Comparison of ENCODE assay signal across 8 mouse cellular contexts in the genomic region with DNA sequence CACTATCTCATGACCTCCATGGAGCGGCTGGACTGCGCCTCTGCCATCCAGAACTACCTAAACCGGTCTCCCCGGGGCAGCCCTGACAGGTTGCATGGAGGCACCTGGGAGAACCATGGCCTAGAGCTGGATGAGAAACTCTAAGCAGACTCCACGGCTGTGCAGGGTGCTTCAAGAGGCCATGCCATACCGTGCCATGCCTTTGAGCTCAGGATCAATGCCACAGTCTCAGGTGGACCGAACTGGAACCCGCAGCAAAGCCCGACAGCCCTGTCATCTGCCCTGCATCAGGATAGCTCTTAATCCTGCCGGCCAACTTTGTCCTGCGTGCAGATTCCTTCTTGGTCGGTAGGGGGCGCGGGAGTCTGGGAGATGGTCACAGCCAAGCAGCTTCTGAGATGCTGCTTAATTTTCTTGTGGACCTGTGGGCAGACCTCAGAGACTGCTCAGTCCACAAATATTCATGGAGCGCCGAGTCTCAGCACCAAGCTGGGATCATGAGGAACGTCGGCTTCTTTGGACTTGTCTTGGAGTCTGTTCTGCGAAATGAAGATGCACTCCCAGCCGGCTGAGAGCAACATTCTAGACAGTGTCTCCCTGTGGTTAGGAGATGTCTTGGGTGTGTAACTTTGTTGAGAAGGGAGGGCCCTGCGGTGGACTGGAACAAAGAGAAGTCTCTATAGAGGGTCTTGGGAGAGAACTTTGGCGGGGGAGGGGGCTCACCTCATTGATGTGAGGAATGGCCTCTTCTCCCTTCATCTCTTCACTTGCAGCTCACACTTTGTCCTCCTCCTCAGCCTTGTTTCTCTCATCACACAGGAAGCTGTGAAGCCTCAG. TPM values are rescaled to one million over a fixed set of nuclear protein-coding genes. Genes with fewer than 3 reads are reported as not detected.
DNase-seq lines count a peak whose midpoint lies in the region; ATAC-seq and TF ChIP-seq lines count a peak whose summit lies in the region.

No protein-coding gene starts in this region.

- TF ChIP-seq CTCF in heart, postnatal 0 days (IDR thresholded peaks at IDR 0.05; ENCODE audit: low read depth) = peak; percentile 94

- H3K4me3 ChIP-seq in forebrain, embryonic 12.5 days (replicated peaks) = no peak overlapping the region
- H3K4me3 ChIP-seq in heart, postnatal 0 days (ENCODE audit: low read depth, low read length) = peak overlapping the region; percentile 28
- H3K4me3 ChIP-seq in liver, embryonic 15.5 days (replicated peaks) = peak overlapping the region; percentile 52
- peak overlapping the region; percentile 22; the same call in 1 of the 2 replicates for H3K4me3 ChIP-seq in neural tube, embryonic 13.5 days

- H3K27ac ChIP-seq in forebrain, embryonic 12.5 days = no peak overlapping the region
- no peak overlapping the region for H3K27ac ChIP-seq in heart, postnatal 0 days (ENCODE audit: low read depth)
- H3K27ac ChIP-seq in liver, embryonic 15.5 days (replicated peaks) = peak overlapping the region; percentile 85
- H3K27ac ChIP-seq in neural tube, embryonic 13.5 days (replicated peaks) = no peak overlapping the region

- TF ChIP-seq EP300 in heart, postnatal 0 days (IDR thresholded peaks at IDR 0.05; ENCODE audit: low read depth) = no peak

- DNase-seq in CD8-positive naive resting alpha-beta T cell, adult 2 months (ENCODE audit: low read depth in 2 of 2, low spot score in 2 of 2) = peak; percentile 68 to 85
- peak; percentile 61 for DNase-seq in c-Kit-positive CD71-positive TER-119-negative erythroid progenitor cells, embryonic 14.5 days (ENCODE audit: low read depth)
- DNase-seq in heart, postnatal 0 days (ENCODE audit: low spot score) = peak; percentile 65
- DNase-seq in kidney, postnatal 36 days = peak; percentile 78 to 93
- DNase-seq in telencephalon, adult 2 months (ENCODE audit: low read depth, low spot score) = peak; percentile 26

- ATAC-seq in forebrain, embryonic 12.5 days (ENCODE audit: low FRiP score) = peak; percentile 76
- peak; percentile 64 for ATAC-seq in heart, postnatal 0 days (ENCODE audit: insufficient read depth, low read depth)
- peak; percentile 83 for ATAC-seq in liver, embryonic 15.5 days (ENCODE audit: insufficient read depth)
- ATAC-seq in neural tube, embryonic 13.5 days (ENCODE audit: low read depth) = peak; percentile 82

- peak overlapping the region; percentile 40 for H3K4me2 ChIP-seq in forebrain, embryonic 12.5 days
- H3K4me2 ChIP-seq in heart, postnatal 0 days (ENCODE audit: low read depth, low read length) = peak overlapping the region; percentile 37
- peak overlapping the region; percentile 81 for H3K4me2 ChIP-seq in liver, embryonic 15.5 days
- peak overlapping the region; percentile 44 for H3K4me2 ChIP-seq in neural tube, embryonic 13.5 days

- H3K36me3 ChIP-seq in forebrain, embryonic 12.5 days (replicated peaks) = no peaks in the 10 kb centered on the region
- no peaks in the 10 kb centered on the region for H3K36me3 ChIP-seq in heart, postnatal 0 days (replicated peaks; ENCODE audit: control insufficient read depth, insufficient read depth, low read length)
- no peaks in the 10 kb centered on the region for H3K36me3 ChIP-seq in liver, embryonic 15.5 days (replicated peaks)
- no peaks in the 10 kb centered on the region for H3K36me3 ChIP-seq in neural tube, embryonic 13.5 days

- peaks cover 10% of the 10 kb centered on the region for H3K27me3 ChIP-seq in forebrain, embryonic 12.5 days
- no peaks in the 10 kb centered on the region; the same call in 1 of the 2 replicates for H3K27me3 ChIP-seq in heart, postnatal 0 days (ENCODE audit: control insufficient read depth, insufficient read depth, low read length)
- peaks cover 43% of the 10 kb centered on the region for H3K27me3 ChIP-seq in liver, embryonic 15.5 days
- peaks cover 13% of the 10 kb centered on the region for H3K27me3 ChIP-seq in neural tube, embryonic 13.5 days

- no peak overlapping the region for H3K9ac ChIP-seq in forebrain, embryonic 12.5 days
- H3K9ac ChIP-seq in heart, postnatal 0 days (replicated peaks; ENCODE audit: low read depth, low read length) = no peak overlapping the region
- peak overlapping the region; percentile 50 for H3K9ac ChIP-seq in liver, embryonic 15.5 days
- peak overlapping the region; percentile 26; the same call in 1 of the 2 replicates for H3K9ac ChIP-seq in neural tube, embryonic 13.5 days

- 13% methylated on average over 22 of the region's 22 CpGs for WGBS in forebrain, embryonic 12.5 days
- WGBS in heart, postnatal 0 days = 5% methylated on average over 22 of the region's 22 CpGs
- WGBS in liver, embryonic 15.5 days (ENCODE audit: insufficient replicate concordance) = 7% methylated on average over 22 of the region's 22 CpGs
- 11% methylated on average over 22 of the region's 22 CpGs for WGBS in neural tube, embryonic 13.5 days

- H3K4me1 ChIP-seq in forebrain, embryonic 12.5 days = peaks cover 13% of the 10 kb centered on the region
- H3K4me1 ChIP-seq in heart, postnatal 0 days (ENCODE audit: control insufficient read depth, insufficient read depth) = no peaks in the 10 kb centered on the region
- peaks cover 18% of the 10 kb centered on the region for H3K4me1 ChIP-seq in liver, embryonic 15.5 days (replicated peaks)
- peaks cover 11% of the 10 kb centered on the region; the same call in 1 of the 2 replicates for H3K4me1 ChIP-seq in neural tube, embryonic 13.5 days (replicated peaks)

- H3K9me3 ChIP-seq in forebrain, embryonic 12.5 days = no peaks in the 10 kb centered on the region
- H3K9me3 ChIP-seq in heart, postnatal 0 days (replicated peaks; ENCODE audit: control insufficient read depth, low read length) = no peaks in the 10 kb centered on the region
- H3K9me3 ChIP-seq in liver, embryonic 15.5 days (replicated peaks) = no peaks in the 10 kb centered on the region
- no peaks in the 10 kb centered on the region for H3K9me3 ChIP-seq in neural tube, embryonic 13.5 days

RNA-seq across cellular contexts. Expression of a gene that starts 12.9 kb away (rescaled TPM):
- 0.10 and 0.18 TPM in 2 replicates for polyA plus RNA-seq in forebrain, embryonic 12.5 days (2016; fragmentation: Nextera tagmentation; extraction: Ambion mirVana)
- 1.4 TPM in 1 of 2 replicates, not detected in the other for total RNA-seq in heart, postnatal 0 days (2014; rRNA removed; ENCODE audit: low replicate concordance)
- polyA plus RNA-seq in heart, postnatal 0 days (2015; fragmentation: Nextera tagmentation; extraction: Ambion mirVana) = 0.14 TPM in 1 of 2 replicates, not detected in the other
- 4.0 and 5.2 TPM in 2 replicates for polyA plus RNA-seq in liver, embryonic 15.5 days (2015; fragmentation: Nextera tagmentation; extraction: Ambion mirVana)
- polyA plus RNA-seq in neural tube, embryonic 13.5 days (2015; fragmentation: Nextera tagmentation; extraction: Ambion mirVana) = 0.17 and 0.18 TPM in 2 replicates

RNA-seq across cellular contexts. Expression of a gene that starts 16.3 kb away (rescaled TPM):
- polyA plus RNA-seq in forebrain, embryonic 12.5 days (2016; fragmentation: Nextera tagmentation; extraction: Ambion mirVana) = 1.2 and 1.5 TPM in 2 replicates
- total RNA-seq in heart, postnatal 0 days (2014; rRNA removed; ENCODE audit: low replicate concordance) = not detected in 2 replicates
- 0.63 and 0.75 TPM in 2 replicates for polyA plus RNA-seq in heart, postnatal 0 days (2015; fragmentation: Nextera tagmentation; extraction: Ambion mirVana)
- 182 and 191 TPM in 2 replicates for polyA plus RNA-seq in liver, embryonic 15.5 days (2015; fragmentation: Nextera tagmentation; extraction: Ambion mirVana)
- polyA plus RNA-seq in neural tube, embryonic 13.5 days (2015; fragmentation: Nextera tagmentation; extraction: Ambion mirVana) = 0.47 and 1.3 TPM in 2 replicates

RNA-seq across cellular contexts. Expression of a gene that starts 34.9 kb away (rescaled TPM):
- 0.65 and 0.82 TPM in 2 replicates for polyA plus RNA-seq in forebrain, embryonic 12.5 days (2016; fragmentation: Nextera tagmentation; extraction: Ambion mirVana)
- 319 and 325 TPM in 2 replicates for total RNA-seq in heart, postnatal 0 days (2014; rRNA removed; ENCODE audit: low replicate concordance)
- polyA plus RNA-seq in heart, postnatal 0 days (2015; fragmentation: Nextera tagmentation; extraction: Ambion mirVana) = 265 and 267 TPM in 2 replicates
- polyA plus RNA-seq in liver, embryonic 15.5 days (2015; fragmentation: Nextera tagmentation; extraction: Ambion mirVana) = 2.5 and 4.3 TPM in 2 replicates
- 0.80 and 2.4 TPM in 2 replicates for polyA plus RNA-seq in neural tube, embryonic 13.5 days (2015; fragmentation: Nextera tagmentation; extraction: Ambion mirVana)

RNA-seq across cellular contexts. Expression of a gene that starts 57.8 kb away (rescaled TPM):
- 82.8 and 87.4 TPM in 2 replicates for polyA plus RNA-seq in forebrain, embryonic 12.5 days (2016; fragmentation: Nextera tagmentation; extraction: Ambion mirVana)
- 7.1 and 12.9 TPM in 2 replicates for total RNA-seq in heart, postnatal 0 days (2014; rRNA removed; ENCODE audit: low replicate concordance)
- polyA plus RNA-seq in heart, postnatal 0 days (2015; fragmentation: Nextera tagmentation; extraction: Ambion mirVana) = 30.3 and 31.4 TPM in 2 replicates
- polyA plus RNA-seq in liver, embryonic 15.5 days (2015; fragmentation: Nextera tagmentation; extraction: Ambion mirVana) = 42.8 and 44.0 TPM in 2 replicates
- polyA plus RNA-seq in neural tube, embryonic 13.5 days (2015; fragmentation: Nextera tagmentation; extraction: Ambion mirVana) = 46.2 and 47.2 TPM in 2 replicates

RNA-seq across cellular contexts. Expression of a gene that starts 57.9 kb away (rescaled TPM):
- polyA plus RNA-seq in forebrain, embryonic 12.5 days (2016; fragmentation: Nextera tagmentation; extraction: Ambion mirVana) = 20.7 and 23.4 TPM in 2 replicates
- total RNA-seq in heart, postnatal 0 days (2014; rRNA removed; ENCODE audit: low replicate concordance) = 19.0 and 27.4 TPM in 2 replicates
- polyA plus RNA-seq in heart, postnatal 0 days (2015; fragmentation: Nextera tagmentation; extraction: Ambion mirVana) = 4.7 and 5.5 TPM in 2 replicates
- 8.0 TPM in 2 replicates for polyA plus RNA-seq in liver, embryonic 15.5 days (2015; fragmentation: Nextera tagmentation; extraction: Ambion mirVana)
- 12.1 and 15.9 TPM in 2 replicates for polyA plus RNA-seq in neural tube, embryonic 13.5 days (2015; fragmentation: Nextera tagmentation; extraction: Ambion mirVana)

Comparison
In these comparisons a context has a peak if more than half of its experiments do, and no peak if none do; other contexts are left out.
1. DNase-seq: peak in every context shown above with its lines; median percentile 86 in kidney, postnatal 36 days; 76 in CD8-positive naive resting alpha-beta T cell, adult 2 months; 65 in heart, postnatal 0 days; 61 in c-Kit-positive CD71-positive TER-119-negative erythroid progenitor cells, embryonic 14.5 days; 26 in telencephalon, adult 2 months.
2. H3K9ac ChIP-seq: peak in liver, embryonic 15.5 days (single experiment) and neural tube, embryonic 13.5 days (single experiment); none in forebrain, embryonic 12.5 days (single experiment) and heart, postnatal 0 days (single experiment).
3. RNA of a gene that starts 16.3 kb away (polyA plus RNA-seq): 182 to 191 TPM in liver, embryonic 15.5 days; 1.2 to 1.5 TPM in forebrain, embryonic 12.5 days, 0.63 to 0.75 TPM in heart, postnatal 0 days and 0.47 to 1.3 TPM in neural tube, embryonic 13.5 days; every median in the first group is over 10 times any median in the second.
4. RNA of a gene that starts 34.9 kb away (polyA plus RNA-seq): 265 to 267 TPM in heart, postnatal 0 days; 2.5 to 4.3 TPM in liver, embryonic 15.5 days, 0.80 to 2.4 TPM in neural tube, embryonic 13.5 days and 0.65 to 0.82 TPM in forebrain, embryonic 12.5 days; every median in the first group is over 10 times any median in the second.
5. Peak in every context shown above with its lines, with median percentiles within 50 percentile points of each other: ATAC-seq and H3K4me2 ChIP-seq.